Mouse (Mus musculus): Measurements from ENCODE around the gene Chn2.

- TF ChIP-seq POLR2A (IDR thresholded peaks at IDR 0.05; ENCODE audit: borderline replicate concordance, extremely low read depth, insufficient read depth, insufficient read length, poor library complexity, severe bottlenecking) (no peak), CTCF (IDR thresholded peaks at IDR 0.05; ENCODE audit: borderline replicate concordance, extremely low read depth, insufficient read depth, insufficient read length) (no peak)
Observed at GRCm38 (mm10) chr6:54162321-54162720, 123.0 kb downstream of the Chn2 start.
